Comparison of ENCODE assay signal across 10 mouse cellular contexts in the genomic region with DNA sequence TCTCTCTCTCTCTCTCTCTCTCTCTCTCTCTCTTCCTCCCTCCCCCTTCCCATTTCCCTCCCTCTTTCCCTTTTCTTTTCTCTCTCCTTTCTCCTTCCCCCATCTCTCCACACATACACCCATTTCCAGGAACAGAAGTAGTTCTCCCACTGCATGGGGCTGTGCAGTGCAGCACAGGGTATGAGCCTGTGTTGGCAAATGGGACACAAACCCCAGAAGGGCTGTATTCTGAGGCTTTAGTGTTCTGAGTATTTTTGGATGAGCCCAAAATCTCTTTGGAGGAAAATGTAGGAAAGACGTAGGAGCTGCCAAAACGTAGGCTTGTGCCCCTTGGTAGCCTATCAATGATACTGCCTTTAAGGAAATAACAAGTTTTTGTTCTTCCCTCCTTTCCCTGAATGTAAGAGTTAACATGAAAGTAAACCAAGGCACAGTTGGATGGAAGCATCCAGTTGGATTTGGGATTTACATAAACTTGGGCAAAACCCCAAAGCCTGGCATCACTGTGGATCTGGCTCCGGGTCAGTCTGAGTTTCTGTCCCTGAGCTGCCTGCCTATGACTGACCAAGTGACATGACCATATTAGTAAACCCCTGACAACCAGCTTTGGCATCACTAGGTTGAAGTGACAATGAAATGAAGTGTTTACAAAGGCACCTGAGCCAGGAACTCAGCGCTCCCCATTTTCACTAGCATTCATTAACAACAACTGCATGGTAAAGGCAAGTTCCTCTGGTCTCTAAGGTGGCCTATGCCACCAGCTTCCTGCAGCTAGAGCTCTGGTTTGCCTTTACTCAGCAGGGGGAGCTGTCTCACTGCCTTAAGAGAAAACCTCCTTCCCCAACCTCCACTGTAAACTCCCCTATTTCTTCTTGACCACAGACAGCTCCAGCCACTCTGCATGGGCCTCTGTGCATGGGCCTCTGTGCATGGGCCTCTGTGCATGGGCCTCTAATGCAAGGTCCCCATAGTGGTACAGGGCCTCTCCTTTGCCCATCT. TPM values are rescaled to one million over a fixed set of nuclear protein-coding genes. Genes with fewer than 3 reads are reported as not detected.
A peak's percentile ranks its signal among the peaks of the same experiment; 100 is the strongest.
DNase-seq lines count a peak whose midpoint lies in the region; ATAC-seq lines count a peak whose summit lies in the region.
"Had no signal": no experiment of that assay in that cellular context is flagged by ENCODE, and none has a peak within 500 bp of the region (broad histone marks: within the 10 kb centered on the region; RNA-seq: fewer than 3 reads in every experiment).

No protein-coding gene starts in this region.

- H3K9me3 ChIP-seq in hindbrain, embryonic 13.5 days: no peaks in the 10 kb centered on the region
- H3K9me3 ChIP-seq in hindbrain, embryonic 10.5 days: no peaks in the 10 kb centered on the region
- H3K9me3 ChIP-seq in midbrain, embryonic 14.5 days (ENCODE audit: control insufficient read depth, low read length): no peaks in the 10 kb centered on the region

- no peak overlapping the region for H3K4me2 ChIP-seq in hindbrain, embryonic 13.5 days
- peak overlapping the region; percentile 38; the same call in 1 of the 2 replicates for H3K4me2 ChIP-seq in midbrain, embryonic 14.5 days (ENCODE audit: low read length)

- H3K27me3 ChIP-seq in hindbrain, embryonic 13.5 days: no peaks in the 10 kb centered on the region
- H3K27me3 ChIP-seq in hindbrain, embryonic 10.5 days (ENCODE audit: insufficient read depth, poor library complexity, severe bottlenecking): no peaks in the 10 kb centered on the region
- H3K27me3 ChIP-seq in midbrain, embryonic 14.5 days (ENCODE audit: control insufficient read depth, insufficient read depth, low read length): no peaks in the 10 kb centered on the region

- peaks cover 22% of the 10 kb centered on the region for H3K4me1 ChIP-seq in hindbrain, embryonic 13.5 days (replicated peaks)
- peaks cover 12% of the 10 kb centered on the region for H3K4me1 ChIP-seq in hindbrain, embryonic 10.5 days (replicated peaks)
- peaks cover 20% of the 10 kb centered on the region for H3K4me1 ChIP-seq in midbrain, embryonic 14.5 days (ENCODE audit: control insufficient read depth, insufficient read depth, low read length)

- DNase-seq in hindbrain, embryonic 10.5 days (ENCODE audit: low spot score): no peak
- DNase-seq in A20 (ENCODE audit: low read depth, low spot score): peak; percentile 47
- DNase-seq in ZHBTc4 (ENCODE audit: low read depth, low spot score): peak; percentile 26
- DNase-seq in midbrain, embryonic 14.5 days: peak; percentile 48
- no peak for DNase-seq in ovary, postnatal 10 days (ENCODE audit: low spot score)
- no peak for DNase-seq in adipocyte (ENCODE audit: low spot score)
- no peak for DNase-seq in right cerebral cortex, postnatal 4 days
- DNase-seq: heart, postnatal 10 days had no signal

- WGBS in hindbrain, embryonic 13.5 days: 78% methylated on average over 4 of the region's 4 CpGs
- WGBS in hindbrain, embryonic 10.5 days: 86% methylated on average over 4 of the region's 4 CpGs
- WGBS in midbrain, embryonic 14.5 days: 79% methylated on average over 4 of the region's 4 CpGs

- peak overlapping the region; percentile 85 for H3K27ac ChIP-seq in hindbrain, embryonic 13.5 days
- H3K27ac ChIP-seq in hindbrain, embryonic 10.5 days: no peak overlapping the region
- H3K27ac ChIP-seq in midbrain, embryonic 14.5 days (replicated peaks; ENCODE audit: low read depth, low read length): peak overlapping the region; percentile 86

- H3K9ac ChIP-seq in hindbrain, embryonic 13.5 days: peak overlapping the region; percentile 24; the same call in 1 of the 2 replicates
- no peak overlapping the region for H3K9ac ChIP-seq in midbrain, embryonic 14.5 days (replicated peaks; ENCODE audit: low read length)

- no peaks in the 10 kb centered on the region for H3K36me3 ChIP-seq in hindbrain, embryonic 13.5 days
- H3K36me3 ChIP-seq in hindbrain, embryonic 10.5 days: no peaks in the 10 kb centered on the region
- H3K36me3 ChIP-seq in midbrain, embryonic 14.5 days (ENCODE audit: control insufficient read depth, insufficient read depth, low read length): no peaks in the 10 kb centered on the region

- peak; percentile 67 for ATAC-seq in hindbrain, embryonic 13.5 days (ENCODE audit: low FRiP score)
- ATAC-seq in midbrain, embryonic 14.5 days (ENCODE audit: low FRiP score, low TSS enrichment): peak; percentile 57; the same call in 1 of the 2 replicates

- no peak overlapping the region for H3K4me3 ChIP-seq in hindbrain, embryonic 13.5 days
- H3K4me3 ChIP-seq in hindbrain, embryonic 10.5 days: no peak overlapping the region
- no peak overlapping the region for H3K4me3 ChIP-seq in midbrain, embryonic 14.5 days (replicated peaks; ENCODE audit: low read depth, low read length)

RNA-seq across cellular contexts. Expression of a gene that starts 23.5 kb away (rescaled TPM):
- 0.16 and 0.22 TPM in 2 replicates for polyA plus RNA-seq in hindbrain, embryonic 13.5 days (2015; fragmentation: Nextera tagmentation; extraction: Ambion mirVana)
- polyA plus RNA-seq in hindbrain, embryonic 10.5 days (2016; fragmentation: Nextera tagmentation; extraction: Ambion mirVana): 0.10 and 0.20 TPM in 2 replicates
- 0.22 and 0.28 TPM in 2 replicates for polyA plus RNA-seq in midbrain, embryonic 14.5 days (2014; fragmentation: Nextera tagmentation; extraction: Ambion mirVana)
- polyA plus RNA-seq: embryonic facial prominence, embryonic 14.5 days had no signal

RNA-seq across cellular contexts. Expression of a gene that starts 58.3 kb away (rescaled TPM):
- polyA plus RNA-seq in hindbrain, embryonic 13.5 days (2015; fragmentation: Nextera tagmentation; extraction: Ambion mirVana): 451 and 461 TPM in 2 replicates
- polyA plus RNA-seq in hindbrain, embryonic 10.5 days (2016; fragmentation: Nextera tagmentation; extraction: Ambion mirVana): 26.5 and 76.8 TPM in 2 replicates
- 209 and 548 TPM in 2 replicates for polyA plus RNA-seq in midbrain, embryonic 14.5 days (2014; fragmentation: Nextera tagmentation; extraction: Ambion mirVana)

Comparison
In these comparisons a context has a peak if more than half of its experiments do, and no peak if none do; other contexts are left out.
1. DNase-seq: peak in A20 (single experiment), ZHBTc4 (single experiment) and midbrain, embryonic 14.5 days (single experiment); none in hindbrain, embryonic 10.5 days (single experiment), ovary, postnatal 10 days (single experiment), adipocyte (single experiment) and right cerebral cortex, postnatal 4 days (single experiment).